Mouse (Mus musculus) thymus, postnatal 36 days (tissue): ENCODE data around the gene Klf5.

ENCODE experiments used
- DNase-seq, 2 experiments: peaks; one replicate each; pipeline ENCODE4 v3.0.0; 2022; ENCODE audit warnings: mixed read lengths in 2 of 2

The Klf5 gene

DNA sequence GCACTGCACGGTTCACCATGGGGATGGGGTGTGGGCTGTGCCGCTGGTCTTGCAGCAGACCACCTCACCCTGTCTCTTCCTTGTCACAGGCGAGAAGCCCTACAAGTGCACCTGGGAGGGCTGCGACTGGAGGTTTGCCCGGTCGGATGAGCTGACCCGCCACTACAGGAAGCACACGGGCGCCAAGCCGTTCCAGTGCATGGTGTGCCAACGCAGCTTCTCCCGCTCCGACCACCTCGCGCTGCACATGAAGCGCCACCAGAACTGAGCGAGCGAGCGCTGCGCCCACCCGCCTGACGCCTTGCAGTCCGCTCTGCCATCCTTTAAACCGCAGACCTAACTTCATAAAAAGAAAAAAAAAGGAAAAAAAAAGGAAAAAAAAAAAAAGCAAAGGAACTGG is 14.6 kb downstream of the Klf5 start:
- DNase-seq: no peak

DNA sequence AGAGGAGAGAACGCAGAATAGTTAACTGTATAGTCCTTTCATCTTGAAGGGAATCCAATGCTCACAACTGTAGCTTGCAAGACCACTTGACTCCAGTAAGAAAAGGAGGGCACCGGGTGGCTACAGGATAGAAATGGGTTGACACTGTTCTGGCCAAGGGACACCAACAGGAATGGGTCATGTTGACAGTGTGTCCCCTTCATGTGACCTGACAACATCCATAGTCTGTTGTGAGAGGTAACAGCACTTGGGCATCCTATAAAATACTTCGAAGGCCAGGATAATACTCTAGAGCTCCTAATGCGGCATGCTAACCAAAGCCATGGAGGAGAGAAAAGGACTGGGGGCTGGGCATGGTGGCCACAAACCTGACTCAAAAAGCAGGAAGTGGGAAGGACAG is 17.8 kb downstream of the Klf5 start:
- no peak for DNase-seq

DNA sequence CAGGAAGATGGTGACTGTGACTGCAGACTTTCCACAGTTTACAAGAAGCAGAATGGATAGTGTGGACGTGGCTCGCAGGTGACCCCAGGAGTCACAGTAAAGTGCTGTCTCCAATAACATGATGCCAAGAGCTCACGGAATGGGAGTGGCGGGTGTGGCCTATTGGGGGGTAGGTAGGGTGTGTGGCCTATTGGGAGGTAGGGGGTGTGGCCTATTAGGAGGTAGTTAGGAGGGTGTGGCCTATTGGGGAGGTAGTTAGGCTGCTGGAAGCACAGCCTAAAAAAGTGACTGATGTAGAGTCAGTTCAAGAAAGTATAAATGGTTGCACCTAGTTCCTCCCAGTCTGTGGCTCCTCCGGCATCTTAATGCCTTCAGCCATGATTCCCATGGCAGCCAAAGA is 22.2 kb downstream of the Klf5 start:
- no peak for DNase-seq

DNA sequence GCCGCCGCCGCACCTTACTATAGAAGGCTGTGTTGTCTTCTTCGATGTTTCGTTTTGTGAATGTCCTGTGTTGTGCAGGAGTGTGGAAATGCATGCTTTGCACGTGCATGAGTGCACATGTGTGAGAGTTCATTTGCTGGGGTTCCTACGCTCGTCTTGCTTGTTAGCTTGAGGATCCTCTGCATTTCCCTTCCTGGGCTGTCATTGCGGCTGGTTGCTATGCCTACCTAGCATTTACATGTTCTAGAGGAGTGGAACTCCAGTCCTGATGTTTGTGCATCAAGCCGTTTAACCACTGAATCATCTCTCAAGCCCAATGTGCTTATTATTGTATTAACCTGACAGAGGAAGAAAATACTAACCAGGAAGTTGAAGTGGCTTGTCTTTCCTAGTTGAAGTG is 24.9 kb downstream of the Klf5 start:
- DNase-seq: no peak

DNA sequence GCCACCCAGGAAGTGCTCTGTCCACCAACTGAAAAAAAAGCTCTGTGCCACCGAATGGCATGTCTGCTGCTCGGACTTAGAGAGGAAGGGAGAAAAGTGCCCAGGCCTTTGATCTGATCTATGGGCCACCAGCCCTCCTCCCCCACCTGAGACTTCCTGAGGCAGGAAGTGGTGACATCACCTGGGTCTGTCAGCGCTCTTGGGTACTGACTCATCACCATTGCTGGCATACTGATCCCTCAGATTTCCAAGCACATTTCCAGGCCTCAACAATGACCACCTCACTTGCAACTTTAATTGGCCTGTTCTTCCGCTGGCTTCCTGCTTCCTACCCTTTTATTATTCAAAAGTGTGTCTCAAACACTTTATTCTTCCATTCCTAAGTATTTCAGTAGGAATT is 26.0 kb downstream of the Klf5 start:
- no peak for DNase-seq

DNA sequence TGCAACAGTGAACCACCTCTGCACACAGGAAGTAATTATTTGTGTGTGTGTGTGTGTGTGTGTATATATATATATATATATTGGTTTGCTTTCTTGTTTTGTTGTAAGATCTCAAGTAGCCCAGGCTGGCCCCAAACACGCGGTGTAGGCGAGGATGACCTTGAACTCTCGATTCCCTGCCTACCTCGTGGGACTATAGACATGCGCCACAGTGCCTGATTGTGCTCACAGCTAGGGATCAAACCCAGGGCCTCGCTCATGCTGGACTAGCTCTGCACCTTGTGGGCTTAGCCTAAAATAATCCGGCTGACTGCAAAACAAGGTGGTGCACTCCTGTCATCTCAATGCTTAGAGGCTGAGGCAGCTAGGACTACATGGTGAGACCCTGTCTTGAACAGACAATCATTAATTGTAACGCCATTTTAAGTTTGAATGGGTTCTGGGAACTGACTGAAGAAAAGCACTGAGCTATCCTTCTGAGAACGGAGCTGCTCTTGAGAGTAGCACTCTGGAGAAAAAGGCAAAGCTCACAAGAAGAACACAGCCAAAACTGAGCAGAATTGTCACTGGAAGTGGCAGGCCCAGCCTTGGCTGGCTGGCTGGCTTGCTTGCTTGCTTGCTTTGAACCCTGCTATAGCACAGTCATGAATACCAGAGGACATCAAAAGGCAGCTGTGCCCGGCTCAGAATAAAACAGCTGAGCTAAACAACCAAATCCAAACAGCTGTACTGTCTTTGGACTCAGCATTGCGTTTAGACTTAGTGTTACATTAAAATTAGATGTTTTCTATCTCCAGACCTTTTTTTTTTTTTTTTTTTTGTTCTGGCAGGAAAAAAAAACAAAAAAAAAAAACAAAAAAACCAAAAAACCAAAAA is 27.3 kb downstream of the Klf5 start:
- DNase-seq: no peak

DNA sequence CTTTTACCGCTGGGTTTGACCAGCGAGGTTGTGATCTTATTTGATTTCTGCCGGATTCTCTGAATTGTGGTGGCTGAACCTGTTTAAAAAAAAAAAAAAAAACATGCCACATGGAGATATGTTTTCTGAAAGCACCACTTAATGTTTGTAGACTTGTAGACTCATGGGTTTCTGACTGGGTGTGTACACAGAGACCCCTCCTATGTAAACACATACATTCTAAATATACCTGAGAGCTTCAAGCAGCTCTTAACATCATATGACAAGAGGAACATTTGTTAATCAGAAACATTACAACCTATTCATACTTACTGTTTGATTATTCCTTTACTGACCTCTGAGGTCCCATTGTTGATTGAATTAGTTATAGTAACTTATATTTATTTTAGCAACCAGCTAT is 38.1 kb downstream of the Klf5 start:
- no peak for DNase-seq

DNA sequence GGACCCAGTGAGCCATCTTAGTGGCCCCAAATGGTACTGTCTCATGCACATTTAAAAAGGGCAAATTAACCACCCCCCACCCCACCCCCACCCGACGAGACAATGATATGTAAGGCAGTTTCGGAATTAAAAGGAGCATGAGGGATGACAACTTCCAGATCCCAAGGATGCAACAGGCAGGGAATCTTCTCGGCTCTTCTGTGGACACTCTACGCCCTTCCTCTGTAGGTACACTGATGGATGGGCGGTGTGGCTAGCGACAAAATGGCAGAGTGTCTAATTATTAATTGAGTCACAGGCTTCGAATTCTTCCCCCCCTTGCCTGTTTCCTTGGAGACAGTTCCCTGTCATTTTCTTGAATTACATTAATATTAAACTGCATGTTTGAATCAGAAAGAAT is 40.5 kb downstream of the Klf5 start:
- DNase-seq: no peak

DNA sequence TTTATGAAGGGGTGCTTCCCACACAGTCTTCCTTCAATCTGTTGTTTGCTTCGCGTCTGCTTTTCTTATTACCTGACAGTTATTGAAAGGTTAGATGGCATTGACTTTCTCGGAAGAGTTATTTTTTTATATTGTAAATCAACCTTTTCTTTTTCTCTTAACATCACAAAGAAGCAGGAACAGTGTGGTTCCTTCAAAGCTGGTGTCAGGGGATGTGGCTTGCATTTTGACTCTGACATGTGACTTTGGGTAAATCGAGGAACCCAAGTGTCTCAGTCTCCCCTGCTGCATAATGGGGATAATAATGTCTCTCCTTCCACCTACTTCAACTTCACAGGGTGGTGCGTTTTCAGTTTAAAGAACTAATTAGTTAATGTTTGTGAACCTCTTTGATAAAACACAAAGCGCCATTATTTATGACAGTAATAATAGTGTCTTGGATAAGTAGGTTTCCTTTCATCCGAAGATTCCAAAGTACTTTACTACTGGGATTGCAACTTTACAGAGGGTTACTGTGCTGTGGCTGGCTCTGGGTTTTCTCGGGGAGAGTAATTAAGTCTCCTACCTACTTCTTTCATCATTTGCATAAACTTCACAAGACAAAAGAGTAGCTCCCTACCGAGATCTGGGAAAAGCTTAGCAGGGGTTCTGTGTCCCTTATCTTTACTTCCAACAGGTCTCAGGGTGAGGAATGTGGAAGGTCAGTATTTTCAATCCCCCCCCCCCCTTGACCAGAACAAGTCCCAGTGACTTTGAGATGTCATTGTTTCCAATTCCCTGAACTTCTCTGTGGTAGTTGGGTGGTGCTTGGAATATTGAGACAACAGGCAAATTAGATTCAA is 41.4 kb downstream of the Klf5 start:
- DNase-seq: no peak

DNA sequence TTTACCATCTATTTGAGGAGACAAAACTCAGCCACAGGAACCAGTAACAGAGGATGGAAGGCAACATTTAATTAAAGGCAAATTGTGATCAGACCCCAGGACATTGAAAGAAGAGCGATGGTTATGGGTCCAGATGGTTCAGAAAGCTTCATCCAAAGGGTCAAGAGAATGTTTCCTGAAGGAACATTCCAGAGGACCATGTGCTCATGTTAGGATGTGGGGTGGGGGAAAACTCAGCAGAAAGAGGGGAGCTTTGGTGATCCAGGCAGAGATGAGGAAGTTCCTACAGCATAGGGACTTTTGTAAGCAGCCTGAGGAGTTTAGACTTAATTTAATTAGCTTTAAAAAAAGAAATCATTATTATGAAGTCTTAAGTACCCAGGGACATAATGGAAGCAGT is 42.2 kb downstream of the Klf5 start:
- no peak for DNase-seq

DNA sequence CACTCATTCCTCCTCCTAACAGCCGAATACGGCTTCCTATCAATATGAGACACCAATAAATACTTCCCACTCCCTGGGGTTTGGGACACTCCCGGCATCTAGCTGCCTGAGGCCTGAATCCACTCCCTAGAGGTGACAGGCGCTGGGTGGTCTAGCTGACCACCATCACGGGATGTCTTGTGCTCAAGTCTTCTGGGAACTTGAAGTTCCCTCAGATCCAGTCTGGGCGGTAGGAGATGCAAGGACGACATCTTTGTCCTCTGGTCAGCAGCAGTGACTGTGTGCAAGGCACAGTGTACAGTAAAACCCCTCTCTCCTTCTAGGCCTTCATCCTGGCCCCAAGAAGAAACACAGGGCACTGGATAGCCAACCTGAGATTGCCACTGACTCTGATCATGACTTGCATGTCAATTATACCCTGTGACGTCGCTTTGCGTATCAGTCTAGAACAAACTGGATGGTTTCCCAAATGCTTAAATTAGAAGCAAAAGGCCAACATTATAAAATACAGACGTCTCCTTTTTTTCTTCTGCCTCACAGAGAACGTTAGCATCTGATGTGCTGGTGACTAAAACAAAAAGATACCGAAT is 49.8 kb downstream of the Klf5 start:
- no peak for DNase-seq

DNA sequence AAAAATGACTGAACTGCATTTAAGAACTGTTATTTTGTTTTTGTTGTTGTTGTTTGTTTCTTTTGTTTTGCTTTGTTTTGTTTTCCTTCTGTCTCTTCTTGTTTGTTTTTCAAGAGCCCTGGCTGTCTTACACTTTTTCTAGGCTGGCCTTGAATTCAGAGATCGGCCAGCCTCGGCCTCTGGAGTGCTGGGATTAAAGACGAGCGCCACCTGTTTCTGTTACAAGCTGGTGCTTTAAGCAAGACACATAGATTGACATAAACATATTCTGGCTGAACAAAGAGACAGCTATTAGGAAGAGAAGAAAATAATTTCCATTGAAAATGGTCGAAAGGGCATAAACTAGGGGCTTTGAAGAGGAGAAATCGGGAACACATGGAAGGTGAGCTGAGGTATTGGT is 51.1 kb downstream of the Klf5 start:
- DNase-seq: no peak

DNA sequence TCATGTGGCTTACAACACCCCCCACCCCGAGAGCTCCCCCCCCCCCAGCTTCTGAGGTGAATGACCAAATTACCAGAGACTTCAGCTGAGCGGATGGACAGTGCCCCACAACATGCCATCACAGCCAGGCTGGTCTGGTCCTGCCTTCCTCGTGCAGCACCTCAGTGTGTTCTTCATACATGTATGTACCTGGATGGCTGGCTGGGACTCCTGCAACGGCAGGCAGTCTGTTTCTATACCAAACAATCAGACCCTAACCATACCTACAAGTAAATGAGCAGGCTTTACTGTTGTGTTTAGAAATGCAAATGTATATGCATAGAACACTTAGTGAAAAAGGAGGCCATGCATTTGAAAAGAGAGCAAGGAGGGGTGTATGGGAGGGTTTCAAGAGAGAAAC is 54.5 kb downstream of the Klf5 start:
- DNase-seq: no peak

DNA sequence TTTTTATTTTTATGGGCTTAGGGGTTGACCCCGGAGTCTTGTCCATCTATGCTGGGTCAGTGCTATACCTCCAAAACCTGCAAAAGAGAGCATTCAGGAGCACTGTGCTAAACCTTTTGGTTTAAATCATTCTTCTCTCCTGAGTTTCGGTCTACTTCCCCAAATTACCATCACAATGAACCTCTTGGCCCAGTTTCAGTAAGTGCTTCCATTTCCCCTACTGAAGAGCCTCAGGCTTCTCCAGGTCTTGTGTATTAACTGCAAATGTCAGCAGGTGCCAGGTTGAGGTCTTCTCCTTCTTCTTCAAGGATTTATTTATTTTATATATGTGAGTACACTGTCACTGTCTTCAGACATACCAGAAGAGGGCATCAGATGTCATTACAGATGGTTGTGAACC is 55.6 kb downstream of the Klf5 start:
- DNase-seq: no peak

DNA sequence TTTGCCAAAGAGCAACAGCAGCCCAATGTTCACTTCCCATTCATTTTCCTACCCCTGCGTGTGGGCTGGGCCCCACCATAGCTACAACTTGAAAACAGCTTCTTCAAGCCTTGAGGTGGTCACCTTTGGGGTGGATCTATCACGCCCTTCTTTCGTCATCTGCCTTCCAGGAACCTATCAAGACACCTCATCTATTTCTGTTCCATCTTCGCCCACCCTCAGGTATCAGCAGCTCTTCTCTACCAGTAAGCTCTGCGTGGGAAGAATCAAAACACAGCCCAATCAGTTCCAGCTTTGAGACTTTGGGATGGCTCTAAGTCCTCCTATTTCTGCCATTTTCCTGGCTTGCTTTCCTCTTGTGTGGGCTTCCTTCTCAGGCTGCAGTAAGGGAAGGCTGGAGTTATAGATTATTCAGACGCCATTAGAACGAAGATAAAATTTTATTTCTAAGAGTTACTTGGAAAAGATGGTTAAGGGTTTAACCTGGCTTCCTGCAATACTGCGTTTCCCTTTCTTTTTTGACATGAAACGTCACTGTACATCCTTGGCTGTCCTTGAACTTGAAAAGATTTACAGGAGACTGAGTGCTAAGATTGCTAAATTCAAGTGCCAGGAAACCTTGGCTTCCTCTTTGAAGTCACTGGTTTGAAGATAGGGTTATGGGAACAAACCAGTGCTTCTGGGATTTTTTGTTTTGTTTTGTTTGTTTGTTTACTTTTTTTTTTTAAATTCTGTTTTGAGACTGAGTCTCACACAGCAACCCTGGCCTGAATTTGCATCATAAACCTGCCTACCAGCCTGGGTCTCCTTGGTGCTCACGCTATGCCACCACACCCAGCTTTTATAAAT is 56.5 kb downstream of the Klf5 start:
- no peak for DNase-seq

DNA sequence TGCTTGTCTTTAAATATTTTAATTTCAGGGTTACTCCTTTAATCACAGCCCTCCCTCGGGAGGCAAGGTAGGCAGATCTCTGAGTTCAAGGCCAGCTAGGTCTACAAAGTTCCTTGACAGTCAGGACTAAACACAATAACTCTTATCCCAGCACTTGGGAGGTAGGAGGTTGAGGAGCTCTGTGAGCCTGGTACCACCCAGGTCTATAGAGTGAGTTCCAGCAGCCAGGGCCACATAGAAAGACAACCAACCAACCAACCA is 57.0 kb downstream of the Klf5 start:
- DNase-seq: no peak

DNA sequence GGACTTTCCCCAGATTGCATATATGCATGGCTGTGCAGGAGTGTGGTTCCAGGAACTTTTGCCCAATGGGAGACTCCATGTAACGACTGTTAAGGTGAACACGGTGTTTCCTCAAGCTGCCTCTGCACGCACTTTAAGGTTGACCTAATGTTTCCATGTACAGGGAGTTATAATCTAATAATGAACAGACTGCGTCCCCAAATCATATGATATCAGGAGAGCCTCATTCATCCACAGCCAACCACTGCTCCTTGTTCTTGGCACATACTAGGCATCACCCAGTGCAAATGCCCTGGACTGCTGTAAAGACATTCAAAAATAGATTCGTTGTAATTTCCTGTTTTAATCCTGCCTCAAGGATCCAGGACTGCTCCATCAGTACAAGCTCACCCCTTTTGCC is 64.5 kb downstream of the Klf5 start:
- no peak for DNase-seq

DNA sequence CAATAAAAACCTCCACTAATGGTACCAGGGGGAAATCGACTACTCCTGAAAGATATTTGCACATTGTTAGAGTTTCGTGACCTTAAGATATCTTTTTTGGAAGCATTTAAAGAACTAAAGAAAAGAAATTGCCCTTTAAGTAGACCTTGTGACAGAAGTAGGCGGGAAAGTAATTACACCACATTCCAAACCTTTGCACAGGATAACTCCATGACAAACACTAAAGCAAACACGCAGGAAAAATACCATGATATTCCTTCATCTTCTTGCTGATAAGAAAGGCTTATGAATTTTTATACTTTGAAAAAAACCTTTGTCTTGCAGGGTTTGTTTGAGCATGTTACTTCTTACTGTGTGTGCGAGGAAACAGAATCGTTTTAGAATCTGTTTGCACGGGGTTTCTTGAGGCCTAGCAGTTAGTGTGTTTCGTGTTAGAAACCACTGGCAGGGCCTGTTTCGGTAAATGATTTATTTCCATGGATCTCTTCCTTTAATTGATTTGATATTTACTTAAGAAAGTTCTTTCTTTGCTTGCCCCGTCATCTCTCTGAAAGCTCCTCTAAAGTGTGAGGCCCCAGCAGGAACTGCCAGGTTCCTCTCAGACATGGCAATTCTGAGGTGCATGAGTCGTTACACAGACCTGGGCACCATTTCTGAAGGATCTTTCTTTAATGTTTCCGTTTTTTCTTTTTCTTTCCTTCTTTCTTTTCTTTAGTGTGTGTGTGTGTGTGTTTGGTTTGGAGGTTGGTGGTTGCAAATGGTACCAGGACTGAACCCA is 65.7 kb downstream of the Klf5 start:
- DNase-seq: no peak
